Mouse (Mus musculus): ENCODE measurements around the gene Chat.

Chat gene

GRCm38 (mm10) chr14:32463211-32464040 lies 2.4 kb downstream of the Chat start:
- CTCF ChIA-PET = no interaction called here

GRCm38 (mm10) chr14:32452552-32452951 lies 13.2 kb downstream of the Chat start:
- CTCF ChIA-PET = no interaction called here

- CTCF ChIA-PET = no interaction called here
Measured at GRCm38 (mm10) chr14:32446989-32447388, 18.8 kb downstream of the Chat start.

- CTCF ChIA-PET = no interaction called here
Measured at GRCm38 (mm10) chr14:32443446-32443845, 22.3 kb downstream of the Chat start.

GRCm38 (mm10) chr14:32439744-32440143 lies 26.0 kb downstream of the Chat start:
- CTCF ChIA-PET = no interaction called here

- CTCF ChIA-PET = interaction anchor here (0.6 kb wide), 1 partner anchor 83 kb away, joined by 3 read pairs; no protein-coding TSS in a partner anchor
Measured at GRCm38 (mm10) chr14:32439316-32439715, 26.5 kb downstream of the Chat start.

GRCm38 (mm10) chr14:32437352-32437793 lies 28.4 kb downstream of the Chat start:
- CTCF ChIA-PET = no interaction called here

- CTCF ChIA-PET = interaction anchor here (0.5 kb wide), 1 partner anchor 29 kb away, joined by 5 read pairs; no protein-coding TSS in a partner anchor
Measured at GRCm38 (mm10) chr14:32429030-32429602, 36.7 kb downstream of the Chat start.

- CTCF ChIA-PET = no interaction called here
Measured at GRCm38 (mm10) chr14:32423946-32424345, 41.8 kb downstream of the Chat start.

GRCm38 (mm10) chr14:32418747-32419146 lies 47.0 kb downstream of the Chat start:
- CTCF ChIA-PET = no interaction called here

GRCm38 (mm10) chr14:32412075-32412474 lies 53.7 kb downstream of the Chat start:
- CTCF ChIA-PET = interaction anchor here (0.6 kb wide), 1 partner anchor 21 kb away, joined by 3 read pairs; no protein-coding TSS in a partner anchor

GRCm38 (mm10) chr14:32410084-32410483 lies 55.7 kb downstream of the Chat start:
- CTCF ChIA-PET = no interaction called here

GRCm38 (mm10) chr14:32405399-32405798 lies 60.4 kb downstream of the Chat start:
- CTCF ChIA-PET = interaction anchor here (0.6 to 0.9 kb wide), 2 partner anchors 182 to 527 kb away, joined by 3 read pairs; no protein-coding TSS in a partner anchor

GRCm38 (mm10) chr14:32388196-32388595 lies 77.6 kb downstream of the Chat start, which contains the start of gene 1700024G13Rik:
TSS of gene 1700024G13Rik (minus strand) at chr14:32388391.
- CTCF ChIA-PET = no interaction called here

- CTCF ChIA-PET = no interaction called here
Measured at GRCm38 (mm10) chr14:32381619-32382018, 84.2 kb downstream of the Chat start.

GRCm38 (mm10) chr14:32381066-32381465 lies 84.7 kb downstream of the Chat start:
- CTCF ChIA-PET = no interaction called here

GRCm38 (mm10) chr14:32380099-32380480 lies 85.7 kb downstream of the Chat start:
- CTCF ChIA-PET = no interaction called here

- CTCF ChIA-PET = interaction anchor here (0.8 kb wide), 1 partner anchor 149 kb away, joined by 3 read pairs; no protein-coding TSS in a partner anchor
Measured at GRCm38 (mm10) chr14:32379395-32380098, 86.2 kb downstream of the Chat start.

- CTCF ChIA-PET = no interaction called here
Measured at GRCm38 (mm10) chr14:32372510-32372909, 93.3 kb downstream of the Chat start.

- CTCF ChIA-PET = no interaction called here
Measured at GRCm38 (mm10) chr14:32369756-32370155, 96.0 kb downstream of the Chat start.

- CTCF ChIA-PET = interaction anchor here (0.7 kb wide), 1 partner anchor 46 kb away, joined by 3 read pairs; no protein-coding TSS in a partner anchor
Measured at GRCm38 (mm10) chr14:32364359-32364758, 101.4 kb downstream of the Chat start.

All from spleen, embryonic (tissue).